Mouse (Mus musculus) cerebellum, adult 2 months (tissue): ENCODE measurements around the gene Mettl7a1. TPM values are rescaled to one million over a fixed set of nuclear protein-coding genes. Genes with fewer than 3 reads are reported as not detected.
"Not testable (repeated sequence)": the region's sequence is repeated elsewhere in the genome, so short reads cannot be mapped to it uniquely, and the experiment has no call there.

Experiments
- DNase-seq, 2 experiments: peaks; one replicate each; pipeline ENCODE4 v3.0.0; 2021
- H3K27ac ChIP-seq: fragments of 200-500 bp; 2 replicates; pipeline ENCODE4 v1.5.1; 2012; ENCODE audit warnings: low read length, control low read depth, inconsistent platforms; ENCODE audit not compliant: insufficient read depth
- H3K27me3 ChIP-seq: fragments of 200-500 bp; 2 replicates; pipeline ENCODE4 v1.6.1; 2012; ENCODE audit warnings: inconsistent platforms, mild to moderate bottlenecking, low read length, moderate library complexity; ENCODE audit not compliant: control insufficient read depth, insufficient read depth
- H3K4me1 ChIP-seq: fragments of 200-500 bp; 2 replicates; pipeline ENCODE4 v1.6.1; 2011; ENCODE audit warnings: low read length; ENCODE audit not compliant: control insufficient read depth, insufficient read depth
- H3K4me3 ChIP-seq: fragments of 200-500 bp; replicated peaks from 2 replicates; pipeline ENCODE3; 2011; ENCODE audit warnings: mild to moderate bottlenecking, low read depth, low read length, control low read depth; ENCODE audit not compliant: insufficient read depth
- CTCF ChIP-seq: fragments of 200-500 bp; IDR thresholded peaks from 2 replicates; pipeline ENCODE4 v1.5.1; 2011; ENCODE audit warnings: low read depth, mild to moderate bottlenecking, control low read depth, low read length, moderate library complexity, borderline replicate concordance; ENCODE audit not compliant: insufficient read depth
- POLR2A ChIP-seq: fragments of 200-500 bp; IDR thresholded peaks from 2 replicates; pipeline ENCODE4 v1.6.1; 2011; ENCODE audit warnings: low read length, control low read depth, borderline replicate concordance; ENCODE audit not compliant: insufficient read depth
- WGBS: fragments of 180-500 bp; shearing (Covaris S2); methylation state at CpG from one replicate; pipeline ENCODE4 v1.1.7; 2018; 5-methylcytosine and 5-hydroxymethylcytosine counted together
- polyA plus RNA-seq: library from polyadenylated mRNA; depleted of rRNA; stranded (reverse); fragments of >200 nt; gene quantifications from 2 replicates; pipeline ENCODE4 v1.2.3, GENCODE M21; 2012

Mettl7a1 gene
- polyA plus RNA-seq, 1 experiment: 50.5 TPM

GRCm38 (mm10) chr15:100306201-100306600 lies 2.3 kb downstream of the Mettl7a1 start:
- Histone ChIP-seq H3K4me1 (no peaks in the 10 kb centered on the region; the same call in none of the 2 replicates), H3K4me3 (no peak overlapping the region)
- WGBS: 83% methylated on average over 2 of the region's 2 CpGs

GRCm38 (mm10) chr15:100307438-100308096 lies 3.6 kb downstream of the Mettl7a1 start:
- 35% methylated on average over 11 of the region's 11 CpGs for WGBS

More at GRCm38 (mm10) chr15:100306201-100306600, 2.3 kb downstream of the Mettl7a1 start:
- no peak overlapping the region for H3K27ac ChIP-seq
- no peaks in the 10 kb centered on the region for H3K27me3 ChIP-seq
- no peak for DNase-seq
- TF ChIP-seq CTCF: no peak
- TF ChIP-seq POLR2A: no peak

GRCm38 (mm10) chr15:100312346-100312745 lies 8.4 kb downstream of the Mettl7a1 start:
- 99% methylated on average over 2 of the region's 2 CpGs for WGBS
- Histone ChIP-seq H3K4me3 (no peak overlapping the region), H3K27me3 (no peaks in the 10 kb centered on the region), H3K27ac (no peak overlapping the region), H3K4me1 (no peaks in the 10 kb centered on the region)
- TF ChIP-seq CTCF (no peak), POLR2A (no peak)
- DNase-seq: no peak

More at GRCm38 (mm10) chr15:100307438-100308096, 3.6 kb downstream of the Mettl7a1 start:
- peak; percentile 44 to 50 for DNase-seq
- not testable (repeated sequence) for H3K27ac ChIP-seq, H3K4me1 ChIP-seq, H3K27me3 ChIP-seq, H3K4me3 ChIP-seq
- peak; percentile 47; the same call in 1 of the 2 replicates for TF ChIP-seq CTCF

GRCm38 (mm10) chr15:100314448-100315145 lies 10.7 kb downstream of the Mettl7a1 start:
- no peak for DNase-seq
- no peak overlapping the region for H3K27ac ChIP-seq
- WGBS: 71% methylated on average over 5 of the region's 5 CpGs
- H3K4me1 ChIP-seq: no peaks in the 10 kb centered on the region; the same call in 1 of the 2 replicates
- H3K27me3 ChIP-seq: no peaks in the 10 kb centered on the region
- no peak for TF ChIP-seq CTCF
- TF ChIP-seq POLR2A: no peak
- H3K4me3 ChIP-seq: no peak overlapping the region

- H3K4me3 ChIP-seq, H3K27me3 ChIP-seq, DNase-seq, H3K27ac ChIP-seq: not testable (repeated sequence)
- peaks cover 10% of the 10 kb centered on the region for H3K4me1 ChIP-seq
- 81% methylated on average over 4 of the region's 4 CpGs for WGBS
Measured at GRCm38 (mm10) chr15:100318014-100318671, 14.2 kb downstream of the Mettl7a1 start.

GRCm38 (mm10) chr15:100319884-100320283 lies 15.9 kb downstream of the Mettl7a1 start:
- no peak overlapping the region for H3K27ac ChIP-seq

GRCm38 (mm10) chr15:100320295-100320905 lies 16.5 kb downstream of the Mettl7a1 start:
- 0 out of 2 replicates have a peak overlapping the region, but pooled peaks have one; percentile 19 for H3K27ac ChIP-seq
- WGBS: 70% methylated on average over 9 of the region's 9 CpGs
- TF ChIP-seq CTCF (no peak), POLR2A (no peak)
- DNase-seq: no peak
- H3K4me1 ChIP-seq: peaks cover 10% of the 10 kb centered on the region
- H3K4me3 ChIP-seq: no peak overlapping the region
- no peaks in the 10 kb centered on the region for H3K27me3 ChIP-seq

More at GRCm38 (mm10) chr15:100319884-100320283, 15.9 kb downstream of the Mettl7a1 start:
- H3K4me3 ChIP-seq: no peak overlapping the region
- peaks cover 10% of the 10 kb centered on the region for H3K4me1 ChIP-seq
- 93% methylated on average over 1 of the region's 1 CpGs for WGBS
- DNase-seq: no peak
- no peaks in the 10 kb centered on the region for H3K27me3 ChIP-seq
- TF ChIP-seq CTCF (no peak), POLR2A (no peak)
